Mouse (Mus musculus): ENCODE data around the gene Lrrc1. TPM values are rescaled to one million over a fixed set of nuclear protein-coding genes. Genes with fewer than 3 reads are reported as not detected.

Lrrc1 gene
- total and polyA plus RNA-seq, 2 experiments from 2014 or later: 4.6 to 38.6 TPM

- Histone ChIP-seq H3K9ac (replicated peaks; ENCODE audit: low read length, poor library complexity, severe bottlenecking) (no peak overlapping the region), H3K27me3 (ENCODE audit: insufficient read depth, low read length) (no peaks in the 10 kb centered on the region), H3K36me3 (ENCODE audit: insufficient read depth, low read length) (no peaks in the 10 kb centered on the region), H3K4me1 (ENCODE audit: insufficient read depth, low read length) (0 out of 2 replicates have a peak, but pooled peaks cover 2% of the 10 kb centered on the region), H3K9me3 (ENCODE audit: low read length) (no peaks in the 10 kb centered on the region), H3K4me2 (ENCODE audit: low read depth, low read length, poor library complexity, severe bottlenecking) (no peak overlapping the region), H3K27ac (ENCODE audit: low read depth, low read length) (no peak overlapping the region), H3K4me3 (ENCODE audit: low read depth, low read length) (no peak overlapping the region)
- WGBS: 68% methylated on average over 9 of the region's 9 CpGs
- ATAC-seq (ENCODE audit: low FRiP score): no peak
- no peak for TF ChIP-seq CTCF (IDR thresholded peaks at IDR 0.05)
- no peak for DNase-seq (ENCODE audit: low spot score)
Measured at GRCm38 (mm10) chr9:77461371-77461915, 83.2 kb downstream of the Lrrc1 start.

GRCm38 (mm10) chr9:77460408-77460807 is 84.3 kb downstream of the Lrrc1 start:
- no peak overlapping the region for H3K27ac ChIP-seq (ENCODE audit: low read depth, low read length)
- H3K9ac ChIP-seq (replicated peaks; ENCODE audit: low read length, poor library complexity, severe bottlenecking): no peak overlapping the region
- 0 out of 2 replicates have a peak, but pooled peaks cover 2% of the 10 kb centered on the region for H3K4me1 ChIP-seq (ENCODE audit: insufficient read depth, low read length)
- H3K4me2 ChIP-seq (ENCODE audit: low read depth, low read length, poor library complexity, severe bottlenecking): no peak overlapping the region
- TF ChIP-seq CTCF (IDR thresholded peaks at IDR 0.05): no peak
- no peaks in the 10 kb centered on the region for H3K36me3 ChIP-seq (ENCODE audit: insufficient read depth, low read length)
- no peak overlapping the region for H3K4me3 ChIP-seq (ENCODE audit: low read depth, low read length)
- no peaks in the 10 kb centered on the region for H3K9me3 ChIP-seq (ENCODE audit: low read length)
- no peaks in the 10 kb centered on the region for H3K27me3 ChIP-seq (ENCODE audit: insufficient read depth, low read length)
- no peak for DNase-seq (ENCODE audit: low spot score)
- ATAC-seq (ENCODE audit: low FRiP score): no peak
- 81% methylated on average over 14 of the region's 14 CpGs for WGBS

GRCm38 (mm10) chr9:77459365-77459764 is 85.3 kb downstream of the Lrrc1 start:
- H3K27me3 ChIP-seq (ENCODE audit: insufficient read depth, low read length): no peaks in the 10 kb centered on the region
- DNase-seq (ENCODE audit: low spot score) (no peak), ATAC-seq (ENCODE audit: low FRiP score) (no peak)
- H3K9me3 ChIP-seq (ENCODE audit: low read length): no peaks in the 10 kb centered on the region
- no peak overlapping the region for H3K4me3 ChIP-seq (ENCODE audit: low read depth, low read length)
- H3K4me2 ChIP-seq (ENCODE audit: low read depth, low read length, poor library complexity, severe bottlenecking): no peak overlapping the region
- TF ChIP-seq CTCF (IDR thresholded peaks at IDR 0.05): no peak
- H3K9ac ChIP-seq (replicated peaks; ENCODE audit: low read length, poor library complexity, severe bottlenecking): no peak overlapping the region
- 0 out of 2 replicates have a peak, but pooled peaks cover 4% of the 10 kb centered on the region for H3K36me3 ChIP-seq (ENCODE audit: insufficient read depth, low read length)
- H3K4me1 ChIP-seq (ENCODE audit: insufficient read depth, low read length): 0 out of 2 replicates have a peak, but pooled peaks cover 2% of the 10 kb centered on the region
- WGBS: 89% methylated on average over 2 of the region's 2 CpGs
- H3K27ac ChIP-seq (ENCODE audit: low read depth, low read length): no peak overlapping the region

- H3K4me1 ChIP-seq (ENCODE audit: insufficient read depth, low read length): no peaks in the 10 kb centered on the region
- no peak overlapping the region for H3K27ac ChIP-seq (ENCODE audit: low read depth, low read length)
- H3K4me2 ChIP-seq (ENCODE audit: low read depth, low read length, poor library complexity, severe bottlenecking): no peak overlapping the region
- 0 out of 2 replicates have a peak, but pooled peaks cover 7% of the 10 kb centered on the region for H3K36me3 ChIP-seq (ENCODE audit: insufficient read depth, low read length)
- TF ChIP-seq CTCF (IDR thresholded peaks at IDR 0.05): no peak
- 79% methylated on average over 13 of the region's 13 CpGs for WGBS
- no peak for DNase-seq (ENCODE audit: low spot score)
- H3K27me3 ChIP-seq (ENCODE audit: insufficient read depth, low read length): no peaks in the 10 kb centered on the region
- no peaks in the 10 kb centered on the region for H3K9me3 ChIP-seq (ENCODE audit: low read length)
- H3K9ac ChIP-seq (replicated peaks; ENCODE audit: low read length, poor library complexity, severe bottlenecking): no peak overlapping the region
- no peak overlapping the region for H3K4me3 ChIP-seq (ENCODE audit: low read depth, low read length)
- no peak for ATAC-seq (ENCODE audit: low FRiP score)
Measured at GRCm38 (mm10) chr9:77456169-77456826, 88.4 kb downstream of the Lrrc1 start.

- ATAC-seq (ENCODE audit: low FRiP score) (no peak), DNase-seq (ENCODE audit: low spot score) (no peak)
- Histone ChIP-seq H3K27me3 (ENCODE audit: insufficient read depth, low read length) (no peaks in the 10 kb centered on the region), H3K4me3 (ENCODE audit: low read depth, low read length) (no peak overlapping the region), H3K4me2 (ENCODE audit: low read depth, low read length, poor library complexity, severe bottlenecking) (no peak overlapping the region), H3K27ac (ENCODE audit: low read depth, low read length) (no peak overlapping the region), H3K9ac (replicated peaks; ENCODE audit: low read length, poor library complexity, severe bottlenecking) (no peak overlapping the region), H3K9me3 (ENCODE audit: low read length) (no peaks in the 10 kb centered on the region), H3K4me1 (ENCODE audit: insufficient read depth, low read length) (no peaks in the 10 kb centered on the region), H3K36me3 (ENCODE audit: insufficient read depth, low read length) (0 out of 2 replicates have a peak, but pooled peaks cover 7% of the 10 kb centered on the region)
- WGBS: 74% methylated on average over 19 of the region's 19 CpGs
- TF ChIP-seq CTCF (IDR thresholded peaks at IDR 0.05): no peak
Measured at GRCm38 (mm10) chr9:77455439-77456168, 89.1 kb downstream of the Lrrc1 start.

Measured in midbrain, postnatal 0 days (tissue).